Mouse (Mus musculus) hindbrain, postnatal 0 days (tissue): Measurements from ENCODE around the gene Fancc. TPM values are rescaled to one million over a fixed set of nuclear protein-coding genes. Genes with fewer than 3 reads are reported as not detected.

Experiments used
- ATAC-seq: fragments of 200-750 bp; cut with Nextera tagmentation; 2 replicates; pipeline ENCODE4 v1.8.0; 2017; ENCODE audit warnings: mild to moderate bottlenecking, moderate TSS enrichment, moderate library complexity
- DNase-seq: peaks from one replicate; pipeline ENCODE4 v3.0.0-alpha.2; 2015; ENCODE audit warnings: low spot score
- H3K27ac ChIP-seq: fragments of 300-500 bp; sonication (generic); 2 replicates; pipeline ENCODE4 v1.5.1; 2014; ENCODE audit warnings: mild to moderate bottlenecking
- H3K27me3 ChIP-seq: fragments of 300-500 bp; sonication (generic); 2 replicates; pipeline ENCODE4 v1.6.1; 2014; ENCODE audit warnings: low read length, mixed read lengths; ENCODE audit not compliant: insufficient read depth
- H3K36me3 ChIP-seq: fragments of 300-500 bp; sonication (generic); 2 replicates; pipeline ENCODE4 v1.6.1; 2014; ENCODE audit warnings: low read length, mixed read lengths; ENCODE audit not compliant: insufficient read depth
- H3K4me1 ChIP-seq: fragments of 300-500 bp; sonication (generic); 2 replicates; pipeline ENCODE4 v1.6.1; 2014; ENCODE audit warnings: antibody characterized with exemption, low read length, mixed read lengths; ENCODE audit not compliant: insufficient read depth
- H3K4me2 ChIP-seq: fragments of 300-500 bp; sonication (generic); 2 replicates; pipeline ENCODE4 v1.6.1; 2014; ENCODE audit warnings: low read depth, mild to moderate bottlenecking, low read length, moderate library complexity, mixed read lengths
- H3K4me3 ChIP-seq: fragments of 300-500 bp; sonication (generic); 2 replicates; pipeline ENCODE4 v1.5.1; 2014; ENCODE audit warnings: low read length
- H3K9ac ChIP-seq: fragments of 300-500 bp; sonication (generic); replicated peaks from 2 replicates; pipeline ENCODE4 v1.6.1; 2014; ENCODE audit warnings: mild to moderate bottlenecking, low read length, moderate library complexity, mixed read lengths
- H3K9me3 ChIP-seq: fragments of 300-500 bp; sonication (generic); 2 replicates; pipeline ENCODE4 v1.6.1; 2016; ENCODE audit warnings: low read length, mixed read lengths
- CTCF ChIP-seq: IDR thresholded peaks from 2 replicates; pipeline ENCODE4 v1.5.1; 2016; ENCODE audit warnings: antibody characterized with exemption, control low read depth, low read depth
- WGBS: fragments of 180-500 bp; shearing (Covaris S2); extraction: QIAGEN DNeasy Blood & Tissue Kit; methylation state at CpG from one replicate; pipeline ENCODE4 v1.1.7; 2014; 5-methylcytosine and 5-hydroxymethylcytosine counted together
- polyA plus RNA-seq: library from polyadenylated mRNA; unstranded; fragments of >200 nt; fragmentation: Nextera tagmentation; extraction: Ambion mirVana; gene quantifications from 2 replicates; pipeline ENCODE4 v1.2.1, GENCODE M21; 2015
- total RNA-seq: library from RNA; depleted of rRNA; stranded (reverse); fragments of >200 nt; gene quantifications from 2 replicates; pipeline ENCODE4 v1.2.3, GENCODE M21; 2014

Gene Fancc
- total and polyA plus RNA-seq, 2 experiments from 2014 or later: 11.9 to 17.7 TPM

DNA sequence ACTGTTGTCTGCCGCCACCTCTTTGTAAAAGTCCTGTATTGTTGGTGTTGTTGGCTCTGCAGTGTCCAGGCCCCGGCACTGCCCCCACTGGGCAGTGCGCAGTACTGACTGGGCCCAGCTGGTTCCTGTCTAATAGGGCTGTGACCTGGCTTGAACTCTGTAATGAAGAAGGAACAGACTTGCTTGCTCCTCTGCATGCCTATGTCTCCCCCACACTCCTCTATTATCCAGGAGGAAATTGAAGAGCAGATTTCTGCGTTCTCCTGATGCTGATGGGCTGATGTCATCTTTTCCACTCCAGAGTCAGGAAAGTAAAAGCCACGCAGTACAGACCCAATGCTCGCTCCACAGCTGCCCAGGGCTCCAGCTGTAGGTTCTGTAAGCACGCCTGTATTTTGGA lies 240.3 kb downstream of the Fancc start:
- Histone ChIP-seq H3K4me1 (peaks cover 7% of the 10 kb centered on the region), H3K9ac (no peak overlapping the region), H3K4me2 (no peak overlapping the region), H3K27me3 (no peaks in the 10 kb centered on the region), H3K9me3 (no peaks in the 10 kb centered on the region), H3K27ac (no peak overlapping the region), H3K4me3 (no peak overlapping the region), H3K36me3 (no peaks in the 10 kb centered on the region)
- DNase-seq (no peak), ATAC-seq (no peak)
- TF ChIP-seq CTCF: peak; percentile 21; the same call in 1 of the 2 replicates
- WGBS: 68% methylated on average over 7 of the region's 7 CpGs

DNA sequence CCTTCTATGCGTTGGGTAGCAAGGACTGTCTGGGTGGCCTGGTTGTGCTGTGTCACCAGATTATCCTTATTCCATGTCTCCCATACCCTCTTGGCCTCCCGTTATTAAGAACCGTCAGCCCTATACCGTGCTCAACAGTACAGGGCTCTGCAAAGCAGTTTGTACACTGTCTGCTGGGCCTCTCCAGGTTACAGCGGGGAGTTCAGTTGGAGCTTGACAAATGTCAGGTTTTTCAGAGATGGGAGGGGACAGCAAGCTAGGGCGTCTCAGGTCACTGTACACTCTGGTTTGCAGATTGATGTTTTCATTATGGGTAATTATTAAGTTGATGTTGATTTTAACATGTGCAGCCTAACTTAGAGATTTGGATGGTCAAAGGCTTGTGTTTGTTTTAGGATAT lies 240.9 kb downstream of the Fancc start:
- Histone ChIP-seq H3K4me1 (peaks cover 4% of the 10 kb centered on the region), H3K27ac (no peak overlapping the region), H3K9ac (no peak overlapping the region), H3K36me3 (no peaks in the 10 kb centered on the region), H3K4me3 (no peak overlapping the region), H3K27me3 (no peaks in the 10 kb centered on the region), H3K4me2 (no peak overlapping the region), H3K9me3 (no peaks in the 10 kb centered on the region)
- TF ChIP-seq CTCF: no peak
- DNase-seq (no peak), ATAC-seq (no peak)
- 83% methylated on average over 6 of the region's 6 CpGs for WGBS

DNA sequence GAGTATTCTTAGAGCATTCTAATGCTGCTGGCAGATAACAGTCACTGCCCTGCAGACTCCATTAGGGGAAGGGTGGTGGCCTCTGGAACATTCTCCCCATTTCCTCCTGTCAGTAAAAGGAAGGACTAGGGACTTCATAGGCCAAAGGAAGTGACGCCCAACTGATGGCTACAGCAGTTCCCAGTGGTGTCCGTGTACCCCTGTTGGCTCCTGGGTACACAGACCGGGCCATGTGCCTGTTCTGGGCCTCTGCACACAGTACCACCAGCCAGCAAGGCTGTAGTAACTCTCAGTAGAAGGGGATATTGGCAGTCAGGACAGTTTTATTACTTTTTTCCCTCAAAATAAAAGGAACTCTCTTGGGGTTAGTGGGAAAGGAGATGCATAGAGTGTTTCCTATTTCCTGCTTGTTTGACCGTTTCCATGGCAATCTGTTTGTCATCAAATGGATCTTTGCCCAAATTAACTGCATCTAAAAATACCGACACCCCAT lies 241.5 kb downstream of the Fancc start:
- no peaks in the 10 kb centered on the region for H3K27me3 ChIP-seq
- TF ChIP-seq CTCF: no peak

DNA sequence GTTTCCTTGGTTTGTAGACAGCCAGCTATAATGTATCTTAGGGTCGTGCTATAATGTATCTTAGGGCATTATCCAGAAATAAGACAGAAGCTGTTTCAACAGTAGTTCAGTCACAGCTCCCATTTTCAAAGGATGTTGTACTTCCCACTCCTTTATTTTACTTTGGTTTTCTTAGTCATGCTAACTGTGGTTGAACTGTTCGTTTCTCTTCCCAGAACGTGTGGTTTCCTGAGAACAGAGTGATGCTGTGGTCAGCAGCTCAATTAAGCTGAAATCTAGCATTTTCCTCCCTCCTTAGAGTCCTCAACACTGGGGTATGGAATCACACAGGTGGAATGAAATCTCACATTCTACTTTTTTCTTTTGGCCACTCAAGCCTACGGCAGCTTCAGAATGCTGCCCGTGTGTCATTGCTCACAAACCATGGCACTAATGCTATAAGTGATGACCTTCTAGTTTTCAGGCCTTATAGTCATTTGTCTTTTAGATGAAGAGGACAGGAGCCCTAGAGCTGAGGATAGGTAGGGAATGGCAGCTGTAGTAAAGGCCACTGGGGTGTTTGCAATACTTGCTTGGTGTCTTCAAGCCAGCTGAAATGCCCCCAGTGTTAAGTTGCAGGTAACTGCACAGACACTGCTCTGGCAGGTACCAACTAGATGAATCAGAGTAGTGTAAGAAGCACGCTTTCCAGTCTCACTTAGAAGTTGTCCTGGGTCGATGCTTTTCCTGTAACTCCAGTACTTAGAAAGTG lies 243.0 kb downstream of the Fancc start:
- H3K4me2 ChIP-seq: no peak overlapping the region
- no peaks in the 10 kb centered on the region for H3K4me1 ChIP-seq
- H3K27me3 ChIP-seq: no peaks in the 10 kb centered on the region
- ATAC-seq: no peak
- H3K4me3 ChIP-seq: no peak overlapping the region
- H3K9ac ChIP-seq: no peak overlapping the region
- H3K36me3 ChIP-seq: no peaks in the 10 kb centered on the region; the same call in 1 of the 2 replicates
- no peak overlapping the region for H3K27ac ChIP-seq
- no peak for TF ChIP-seq CTCF
- WGBS: 92% methylated on average over 7 of the region's 7 CpGs
- no peaks in the 10 kb centered on the region for H3K9me3 ChIP-seq
- DNase-seq: no peak

More for the DNA sequence above, 241.5 kb downstream of the Fancc start:
- Histone ChIP-seq H3K27ac (no peak overlapping the region), H3K4me3 (no peak overlapping the region), H3K36me3 (no peaks in the 10 kb centered on the region), H3K4me2 (no peak overlapping the region), H3K9me3 (no peaks in the 10 kb centered on the region), H3K4me1 (no peaks in the 10 kb centered on the region; the same call in 1 of the 2 replicates), H3K9ac (no peak overlapping the region)
- ATAC-seq: no peak
- no peak for DNase-seq
- 79% methylated on average over 5 of the region's 5 CpGs for WGBS

DNA sequence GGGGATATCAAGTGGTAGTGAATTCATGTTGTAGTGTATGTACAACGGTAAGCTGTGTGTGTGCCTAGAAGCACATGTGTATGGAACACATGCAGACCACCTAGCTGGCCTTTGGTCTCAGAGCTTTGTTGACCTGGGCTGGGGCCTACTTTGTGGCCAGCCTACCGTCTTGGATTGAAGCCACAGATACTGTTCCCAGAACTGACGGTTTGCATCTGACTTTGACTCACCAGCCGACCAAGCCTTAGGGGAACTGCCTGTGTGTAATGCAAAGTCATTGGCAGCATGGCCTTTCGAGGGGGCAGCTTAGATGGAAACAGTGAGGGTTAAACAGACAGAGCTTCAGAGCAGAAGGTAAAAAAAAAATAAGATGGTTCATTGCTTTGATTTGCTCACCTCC lies 243.9 kb downstream of the Fancc start:
- H3K9me3 ChIP-seq: no peaks in the 10 kb centered on the region
- ATAC-seq: no peak
- no peak overlapping the region for H3K27ac ChIP-seq
- H3K9ac ChIP-seq: no peak overlapping the region
- H3K4me3 ChIP-seq: no peak overlapping the region
- TF ChIP-seq CTCF: no peak
- H3K36me3 ChIP-seq: no peaks in the 10 kb centered on the region; the same call in 1 of the 2 replicates
- no peak overlapping the region for H3K4me2 ChIP-seq
- DNase-seq: no peak
- H3K4me1 ChIP-seq: no peaks in the 10 kb centered on the region
- no peaks in the 10 kb centered on the region for H3K27me3 ChIP-seq
- WGBS: 70% methylated on average over 5 of the region's 5 CpGs

DNA sequence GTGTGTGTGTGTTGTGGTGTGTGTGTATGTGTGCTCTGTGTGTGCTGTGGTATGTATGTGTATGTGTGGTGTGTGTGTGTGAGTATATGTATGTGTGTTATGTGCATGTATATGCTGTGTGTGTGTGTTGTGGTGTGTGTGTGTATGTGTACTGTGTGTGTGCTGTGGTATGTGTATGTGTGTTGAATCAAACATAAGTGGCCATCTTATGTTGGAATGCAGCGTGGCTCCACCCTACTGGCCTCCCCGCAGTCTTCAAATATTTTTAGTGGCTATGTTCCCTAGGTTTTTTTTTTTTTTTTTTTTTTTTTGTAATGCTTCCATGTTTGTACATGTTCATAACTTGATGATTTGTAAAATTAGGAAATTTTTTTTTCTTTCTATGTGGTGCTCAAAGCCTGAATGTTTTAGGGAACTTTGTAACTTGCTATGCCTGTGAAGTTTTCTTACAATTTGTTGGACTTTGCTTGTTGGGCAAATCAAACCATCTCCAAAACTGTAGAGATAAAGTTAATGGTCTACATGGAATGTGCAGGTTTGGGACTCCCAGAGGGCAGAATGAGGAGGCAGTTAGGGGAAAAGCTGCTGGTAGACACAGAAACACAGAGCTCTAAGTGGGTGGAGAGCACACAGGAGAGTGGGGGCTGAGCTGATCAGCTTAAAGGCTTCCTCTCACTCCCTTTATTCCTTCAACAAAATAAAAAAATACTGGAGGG lies 244.6 kb downstream of the Fancc start:
- no peak for TF ChIP-seq CTCF
- 100% methylated on average over 2 of the region's 2 CpGs for WGBS
- no peak overlapping the region for H3K9ac ChIP-seq
- no peaks in the 10 kb centered on the region for H3K9me3 ChIP-seq
- H3K27ac ChIP-seq: no peak overlapping the region
- H3K4me1 ChIP-seq: no peaks in the 10 kb centered on the region
- H3K36me3 ChIP-seq: no peaks in the 10 kb centered on the region; the same call in 1 of the 2 replicates
- no peak overlapping the region for H3K4me2 ChIP-seq
- no peak for ATAC-seq
- DNase-seq: no peak
- H3K27me3 ChIP-seq: no peaks in the 10 kb centered on the region
- H3K4me3 ChIP-seq: no peak overlapping the region
